Mouse (Mus musculus): ENCODE data around the gene Sesn3.
"Not testable (repeated sequence)": the region's sequence is repeated elsewhere in the genome, so short reads cannot be mapped to it uniquely, and the experiment has no call there.

The Sesn3 gene

DNA sequence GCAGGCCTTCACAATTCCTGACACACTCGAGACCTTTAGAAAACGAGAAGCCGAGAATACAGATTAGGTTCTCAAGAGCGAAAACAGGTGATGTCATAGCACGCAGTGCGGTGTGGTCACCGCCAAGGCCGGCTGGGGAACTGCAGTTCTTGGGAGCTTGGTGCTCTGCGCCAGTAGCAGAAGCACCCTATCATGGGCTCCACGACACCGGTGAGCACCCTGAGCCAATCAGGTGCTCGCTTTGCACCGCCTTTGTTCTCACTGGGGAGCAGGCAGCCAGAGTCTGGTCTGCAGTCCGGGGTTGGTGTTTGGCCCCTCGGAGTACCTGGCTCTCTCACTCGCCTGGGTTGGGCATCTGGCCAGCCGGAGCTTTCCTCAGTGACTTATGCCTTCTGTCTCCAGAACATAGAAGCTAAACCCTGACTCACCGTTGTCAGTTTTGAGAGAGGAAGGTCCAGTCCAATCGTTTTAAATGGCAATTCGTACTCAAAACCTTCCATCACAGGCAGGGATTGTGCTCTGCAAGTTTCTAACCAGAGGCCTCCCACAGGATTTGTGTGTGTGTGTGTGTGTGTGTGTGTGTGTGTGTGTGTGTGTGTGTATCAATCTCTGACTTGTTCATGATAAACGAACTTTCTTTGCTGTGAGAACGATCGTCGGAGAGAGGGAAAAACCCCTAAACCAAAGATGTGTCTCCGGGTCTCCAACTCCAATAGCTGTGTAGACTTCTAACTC lies at the start of gene Sesn3:
TSS of gene Sesn3 (plus strand) at position 82 of the 735 bp plus-strand sequence.
- Histone ChIP-seq H3K27me3 (ENCODE audit: control insufficient read depth, insufficient read depth, low read length, poor library complexity, severe bottlenecking) (no peaks in the 10 kb centered on the region), H3K36me3 (ENCODE audit: control insufficient read depth, insufficient read depth, low read length, poor library complexity, severe bottlenecking) (no peaks in the 10 kb centered on the region)
- DNase-seq (ENCODE audit: low read depth, low spot score) = peak; percentile 95

DNA sequence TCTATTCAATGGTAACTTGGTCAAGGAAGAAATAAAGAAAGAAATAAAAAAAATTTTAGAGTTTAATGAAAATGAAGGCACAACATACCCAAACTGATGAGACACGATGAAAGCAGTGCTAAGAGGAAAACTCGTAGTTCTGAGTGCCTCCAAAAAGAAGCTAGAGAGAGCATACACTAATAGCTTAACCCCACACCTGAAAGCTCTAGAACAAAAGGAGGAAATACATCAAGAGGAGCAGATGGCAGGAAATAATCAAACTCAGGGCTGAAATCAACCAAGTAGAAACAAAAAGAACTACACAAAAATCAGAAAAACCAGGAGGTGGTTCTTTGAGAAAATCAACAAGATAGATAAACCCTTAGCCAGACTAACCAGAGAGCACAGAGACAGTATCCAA lies 47.8 kb upstream of the Sesn3 start:
- H3K27me3 ChIP-seq (ENCODE audit: control insufficient read depth, insufficient read depth, low read length, poor library complexity, severe bottlenecking); H3K36me3 ChIP-seq (ENCODE audit: control insufficient read depth, insufficient read depth, low read length, poor library complexity, severe bottlenecking): not testable (repeated sequence)
- DNase-seq (ENCODE audit: low read depth, low spot score) = peak; percentile 51

DNA sequence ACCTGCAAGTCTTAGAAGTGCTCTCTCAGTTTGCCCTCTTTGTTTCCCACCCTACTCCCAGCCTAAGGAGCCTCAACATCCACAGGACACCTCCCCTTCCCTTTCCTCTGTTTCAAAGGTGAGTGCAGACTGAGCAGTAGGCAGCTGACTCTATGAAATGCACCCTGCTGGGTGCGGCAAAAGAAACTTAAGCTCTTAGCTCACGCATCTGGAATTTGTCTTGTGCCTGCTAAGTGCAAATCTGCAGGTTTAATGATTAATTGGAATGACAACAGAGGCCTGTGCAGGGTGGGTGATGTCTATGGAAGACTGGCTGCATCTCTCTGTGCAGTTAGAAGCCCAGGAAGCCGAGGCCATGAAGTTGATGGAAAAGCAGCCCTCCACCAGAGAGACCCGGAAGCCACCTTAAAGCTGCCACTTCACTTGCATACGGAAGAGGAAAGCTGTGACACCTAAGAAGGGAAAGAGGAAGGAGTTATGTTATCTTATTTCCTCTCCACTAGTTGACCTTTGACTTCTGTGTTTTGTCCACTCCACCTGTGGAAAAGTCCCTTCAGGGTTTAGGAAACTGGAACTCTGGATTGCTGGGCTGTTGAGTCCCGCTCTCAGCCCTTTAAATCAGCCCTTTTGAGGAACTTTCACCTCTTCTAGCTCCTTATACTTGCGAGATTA lies 41.0 kb upstream of the Sesn3 start:
- Histone ChIP-seq H3K27me3 (ENCODE audit: control insufficient read depth, insufficient read depth, low read length, poor library complexity, severe bottlenecking) (no peaks in the 10 kb centered on the region), H3K36me3 (ENCODE audit: control insufficient read depth, insufficient read depth, low read length, poor library complexity, severe bottlenecking) (no peaks in the 10 kb centered on the region)
- DNase-seq (ENCODE audit: low read depth, low spot score) = no peak

DNA sequence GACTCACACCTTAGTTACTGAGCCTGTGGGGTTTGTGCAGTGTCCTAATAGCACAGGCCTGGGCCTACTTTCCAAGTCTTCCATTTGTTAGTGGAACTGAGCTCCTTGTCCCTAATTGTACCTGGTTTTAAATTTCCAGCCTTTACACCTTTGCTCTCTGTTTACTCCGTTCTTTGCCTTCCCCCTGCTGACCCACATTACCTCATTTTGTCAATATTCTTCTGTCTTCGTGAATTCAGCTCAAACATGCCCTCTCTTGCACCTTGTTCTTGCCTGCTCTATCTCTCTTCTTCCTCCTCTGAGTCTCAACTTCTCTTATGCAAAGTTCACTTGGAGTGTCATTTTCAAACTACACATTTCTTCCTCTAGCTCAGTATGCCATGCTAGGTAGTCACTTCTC lies 39.6 kb upstream of the Sesn3 start:
- no peak for DNase-seq (ENCODE audit: low read depth, low spot score)
- no peaks in the 10 kb centered on the region for H3K36me3 ChIP-seq (ENCODE audit: control insufficient read depth, insufficient read depth, low read length, poor library complexity, severe bottlenecking)
- no peaks in the 10 kb centered on the region for H3K27me3 ChIP-seq (ENCODE audit: control insufficient read depth, insufficient read depth, low read length, poor library complexity, severe bottlenecking)

DNA sequence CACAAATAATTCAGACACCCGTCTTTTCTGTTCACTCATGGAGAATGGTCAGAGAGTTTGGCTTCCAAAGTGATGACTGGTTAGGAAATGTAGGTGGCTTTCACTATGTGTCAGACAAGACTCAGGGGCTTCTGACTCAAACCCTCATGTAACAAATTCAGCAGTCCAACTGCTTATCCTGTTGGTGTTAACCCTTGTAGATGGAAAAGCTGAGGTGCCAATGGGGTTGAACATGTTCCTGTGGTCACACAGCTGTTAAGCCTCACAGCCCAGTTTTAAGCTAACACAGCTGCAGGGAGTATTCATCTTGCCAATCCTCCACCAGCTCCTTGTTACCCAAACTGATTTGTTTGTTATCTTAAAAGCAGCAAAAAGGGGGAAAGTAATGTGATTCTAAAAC lies 33.9 kb upstream of the Sesn3 start:
- H3K27me3 ChIP-seq (ENCODE audit: control insufficient read depth, insufficient read depth, low read length, poor library complexity, severe bottlenecking); H3K36me3 ChIP-seq (ENCODE audit: control insufficient read depth, insufficient read depth, low read length, poor library complexity, severe bottlenecking); DNase-seq (ENCODE audit: low read depth, low spot score): not testable (repeated sequence)

DNA sequence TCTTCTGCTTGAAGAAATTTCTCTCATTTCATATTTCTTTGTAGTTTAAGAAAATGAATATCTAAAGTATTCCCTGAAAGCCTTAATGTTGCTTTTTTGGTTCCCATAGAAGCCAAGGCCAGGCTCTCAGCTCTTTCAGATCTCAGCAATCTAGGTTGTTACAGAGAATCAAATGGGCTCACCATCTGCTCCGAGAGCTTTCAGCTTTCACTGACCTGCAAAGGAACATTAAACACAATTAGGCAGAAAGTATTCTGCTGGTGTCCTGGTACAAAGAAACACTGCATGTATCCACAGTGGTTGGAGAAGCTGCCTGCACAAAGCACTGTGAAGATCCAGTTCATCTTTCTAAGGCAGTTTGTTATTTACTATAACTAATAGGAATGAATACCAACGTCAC lies 32.6 kb upstream of the Sesn3 start:
- H3K27me3 ChIP-seq (ENCODE audit: control insufficient read depth, insufficient read depth, low read length, poor library complexity, severe bottlenecking) = no peaks in the 10 kb centered on the region
- no peaks in the 10 kb centered on the region for H3K36me3 ChIP-seq (ENCODE audit: control insufficient read depth, insufficient read depth, low read length, poor library complexity, severe bottlenecking)
- DNase-seq (ENCODE audit: low read depth, low spot score) = no peak

DNA sequence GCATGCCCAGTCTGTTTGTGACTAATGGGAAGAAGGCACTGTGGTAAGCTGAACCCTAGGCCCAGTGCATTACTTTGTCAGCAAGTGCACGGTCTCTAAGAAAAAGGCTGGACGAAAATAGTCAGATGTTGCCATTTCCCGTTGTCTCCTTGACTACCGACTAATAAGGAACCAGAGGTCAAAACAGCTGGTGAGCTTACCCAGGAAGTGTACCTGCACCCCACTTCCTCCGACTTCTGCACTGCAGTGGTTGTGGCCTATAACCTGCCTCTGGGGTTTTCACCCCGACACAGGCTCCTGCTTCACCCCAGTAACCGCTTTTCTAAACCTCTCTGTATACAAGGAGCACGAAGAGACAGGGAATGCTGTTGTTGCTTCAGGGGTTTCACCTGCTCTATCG lies 30.3 kb upstream of the Sesn3 start:
- H3K36me3 ChIP-seq (ENCODE audit: control insufficient read depth, insufficient read depth, low read length, poor library complexity, severe bottlenecking) = no peaks in the 10 kb centered on the region
- DNase-seq (ENCODE audit: low read depth, low spot score) = peak; percentile 83
- H3K27me3 ChIP-seq (ENCODE audit: control insufficient read depth, insufficient read depth, low read length, poor library complexity, severe bottlenecking) = no peaks in the 10 kb centered on the region

DNA sequence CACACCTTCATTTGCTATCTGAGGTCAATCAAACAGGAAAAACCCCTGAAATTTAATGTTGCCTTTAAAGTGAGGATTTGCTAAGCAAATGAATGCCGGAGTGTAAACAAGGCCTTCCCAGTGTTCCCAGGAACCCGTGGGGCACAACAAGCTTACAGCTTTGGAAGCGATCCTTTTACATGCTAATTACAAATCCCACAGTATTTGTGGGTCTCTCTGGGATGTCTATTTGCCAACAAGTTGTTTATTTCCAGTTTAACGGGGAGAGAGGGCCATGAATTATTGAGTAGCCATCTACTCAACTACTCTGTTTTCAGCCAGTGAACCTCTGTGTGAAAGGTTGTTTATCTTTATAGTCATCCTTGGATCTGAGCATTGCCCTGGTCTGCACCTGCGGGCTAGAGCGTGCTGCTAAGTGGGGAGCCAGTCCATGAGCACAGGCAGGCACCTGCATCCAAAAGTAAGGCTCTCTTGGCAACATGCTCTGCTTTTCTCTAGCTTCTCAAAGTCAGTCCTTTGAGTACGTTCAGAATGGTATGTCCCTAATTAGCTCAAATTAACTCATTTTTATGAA lies 29.8 kb upstream of the Sesn3 start:
- no peak for DNase-seq (ENCODE audit: low read depth, low spot score)
- no peaks in the 10 kb centered on the region for H3K27me3 ChIP-seq (ENCODE audit: control insufficient read depth, insufficient read depth, low read length, poor library complexity, severe bottlenecking)

DNA sequence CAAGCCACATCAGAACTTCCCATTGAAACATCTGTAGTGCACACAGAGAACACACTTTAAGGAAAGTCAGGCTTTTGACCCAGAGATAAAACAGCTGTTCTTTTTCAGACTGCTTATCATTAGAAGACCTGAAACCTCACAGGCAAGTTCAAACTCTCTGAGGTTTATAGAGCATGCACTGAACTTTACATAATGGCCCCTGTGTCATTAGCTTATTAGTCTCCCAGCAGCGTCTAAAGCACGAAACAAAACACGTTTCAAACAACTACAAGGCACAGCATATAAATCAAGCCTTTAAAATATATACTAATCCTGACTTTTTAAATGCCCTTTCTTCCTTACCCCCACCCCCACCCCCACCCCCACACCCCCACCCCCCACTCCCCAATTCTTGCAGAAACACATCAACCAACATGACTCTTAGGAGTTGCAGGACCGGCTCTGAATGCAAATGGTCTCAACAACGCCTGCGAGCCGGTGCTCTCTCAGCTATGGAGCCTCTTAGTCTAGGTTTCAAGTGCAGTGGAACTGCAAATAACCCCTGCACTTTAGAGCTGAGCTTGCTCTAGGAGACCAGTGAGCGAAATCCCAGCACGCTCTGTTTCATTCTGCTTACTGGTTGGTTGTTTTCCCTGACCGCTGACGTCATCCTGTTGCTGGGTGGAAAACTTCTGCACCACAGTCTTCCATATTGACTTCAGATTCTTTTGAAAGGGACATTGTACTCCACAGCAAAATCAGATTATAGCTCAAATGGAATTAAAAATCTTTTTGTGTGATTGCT lies 28.7 kb upstream of the Sesn3 start:
- Histone ChIP-seq H3K27me3 (ENCODE audit: control insufficient read depth, insufficient read depth, low read length, poor library complexity, severe bottlenecking) (no peaks in the 10 kb centered on the region), H3K36me3 (ENCODE audit: control insufficient read depth, insufficient read depth, low read length, poor library complexity, severe bottlenecking) (no peaks in the 10 kb centered on the region)
- DNase-seq (ENCODE audit: low read depth, low spot score) = peak; percentile 18

More for the DNA sequence above, 29.8 kb upstream of the Sesn3 start:
- no peaks in the 10 kb centered on the region for H3K36me3 ChIP-seq (ENCODE audit: control insufficient read depth, insufficient read depth, low read length, poor library complexity, severe bottlenecking)

DNA sequence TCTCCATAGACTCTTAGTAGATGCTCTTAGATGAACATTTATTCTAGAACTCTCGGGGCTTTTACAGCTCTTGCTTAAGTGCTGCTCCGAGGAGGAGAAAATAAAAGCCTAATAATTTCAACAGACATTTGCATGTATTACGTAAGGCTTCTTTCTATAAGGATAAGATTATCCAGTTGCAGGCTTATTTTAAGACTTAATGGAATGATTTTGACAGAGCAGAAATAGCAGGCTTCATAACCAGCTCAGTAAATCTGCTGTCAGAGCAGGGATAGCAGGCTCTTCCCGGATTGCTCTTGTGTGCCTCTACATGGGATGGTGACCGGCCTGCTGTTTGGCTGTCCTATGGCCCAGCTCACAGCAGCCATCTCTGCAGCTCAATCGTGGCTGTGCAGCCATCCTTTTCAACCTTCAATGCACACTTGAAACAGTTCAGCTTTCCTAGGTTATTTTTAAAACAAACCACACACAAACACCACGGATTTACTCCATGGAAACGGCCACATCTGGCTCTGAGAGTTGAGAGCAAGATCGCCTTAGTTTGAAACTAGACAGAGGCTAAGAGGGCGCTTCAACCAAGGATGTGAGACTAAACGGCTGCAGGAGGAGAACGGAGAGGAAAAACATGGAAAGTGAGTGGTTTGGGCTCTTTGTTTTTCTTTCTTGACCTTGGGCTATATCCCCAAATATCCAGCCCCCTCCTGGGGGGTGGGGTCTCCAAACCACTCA lies 27.2 kb upstream of the Sesn3 start:
- DNase-seq (ENCODE audit: low read depth, low spot score) = no peak
- Histone ChIP-seq H3K36me3 (ENCODE audit: control insufficient read depth, insufficient read depth, low read length, poor library complexity, severe bottlenecking) (no peaks in the 10 kb centered on the region), H3K27me3 (ENCODE audit: control insufficient read depth, insufficient read depth, low read length, poor library complexity, severe bottlenecking) (no peaks in the 10 kb centered on the region)

DNA sequence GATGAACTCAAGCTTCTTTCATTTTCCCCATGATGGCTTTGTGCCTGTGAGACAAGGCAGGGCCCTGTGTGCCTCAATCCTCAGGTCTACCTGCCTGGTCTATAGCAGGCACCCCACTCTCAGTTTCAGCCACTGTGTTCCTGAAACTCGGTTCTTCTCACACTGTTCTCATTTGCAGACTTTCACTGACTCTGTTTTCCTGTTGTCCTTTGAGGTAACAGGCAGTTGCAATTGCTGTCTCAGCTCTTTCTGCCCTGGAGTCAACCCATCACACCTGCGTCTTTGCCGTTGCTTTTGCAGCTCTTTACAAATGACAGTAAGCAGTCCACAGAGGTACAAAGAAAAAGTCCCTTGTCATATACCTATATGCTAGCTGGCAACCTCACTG lies 26.7 kb upstream of the Sesn3 start:
- Histone ChIP-seq H3K27me3 (ENCODE audit: control insufficient read depth, insufficient read depth, low read length, poor library complexity, severe bottlenecking) (no peaks in the 10 kb centered on the region), H3K36me3 (ENCODE audit: control insufficient read depth, insufficient read depth, low read length, poor library complexity, severe bottlenecking) (no peaks in the 10 kb centered on the region)
- no peak for DNase-seq (ENCODE audit: low read depth, low spot score)

DNA sequence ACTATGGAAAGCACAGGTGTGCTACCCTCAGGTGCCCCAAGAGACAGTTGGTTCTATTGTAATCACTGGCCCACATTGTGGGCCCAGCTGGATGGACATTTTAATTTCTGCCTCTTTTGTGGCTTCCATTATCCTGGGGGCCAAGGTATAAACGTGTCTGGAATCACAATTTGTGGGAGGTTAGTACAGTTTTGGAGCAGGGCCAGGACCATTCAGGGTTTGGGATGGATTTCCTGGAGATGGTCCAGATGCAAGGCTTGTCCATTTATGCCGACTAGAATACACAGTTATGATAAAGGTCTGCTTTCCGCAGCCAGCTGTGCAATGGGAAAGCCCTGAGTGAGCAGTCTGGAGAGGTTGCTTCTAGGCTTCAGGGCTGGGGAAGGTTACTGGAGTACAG lies 13.7 kb upstream of the Sesn3 start:
- no peaks in the 10 kb centered on the region for H3K36me3 ChIP-seq (ENCODE audit: control insufficient read depth, insufficient read depth, low read length, poor library complexity, severe bottlenecking)
- DNase-seq (ENCODE audit: low read depth, low spot score) = no peak
- no peaks in the 10 kb centered on the region for H3K27me3 ChIP-seq (ENCODE audit: control insufficient read depth, insufficient read depth, low read length, poor library complexity, severe bottlenecking)

DNA sequence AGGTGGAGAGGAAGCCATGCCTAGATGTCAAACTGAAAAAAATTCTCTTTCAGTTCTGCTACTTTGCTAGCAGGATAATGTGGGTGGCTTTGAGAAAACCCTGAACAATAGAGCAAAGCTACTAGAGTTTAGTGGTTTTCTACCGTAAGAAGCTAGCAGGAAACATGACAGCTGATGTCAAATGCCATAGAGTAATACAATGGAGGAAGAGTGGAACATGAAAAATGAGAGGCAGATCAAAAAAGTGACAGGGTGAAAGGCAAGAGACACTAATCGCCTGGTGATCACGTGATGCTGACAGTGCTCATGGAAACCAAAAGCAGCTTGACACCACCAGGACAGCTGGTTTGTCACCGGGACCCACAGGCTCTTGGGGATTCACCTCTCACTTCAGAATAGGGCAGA lies 12.3 kb upstream of the Sesn3 start:
- no peaks in the 10 kb centered on the region for H3K27me3 ChIP-seq (ENCODE audit: control insufficient read depth, insufficient read depth, low read length, poor library complexity, severe bottlenecking)
- peak; percentile 71 for DNase-seq (ENCODE audit: low read depth, low spot score)
- no peaks in the 10 kb centered on the region for H3K36me3 ChIP-seq (ENCODE audit: control insufficient read depth, insufficient read depth, low read length, poor library complexity, severe bottlenecking)

DNA sequence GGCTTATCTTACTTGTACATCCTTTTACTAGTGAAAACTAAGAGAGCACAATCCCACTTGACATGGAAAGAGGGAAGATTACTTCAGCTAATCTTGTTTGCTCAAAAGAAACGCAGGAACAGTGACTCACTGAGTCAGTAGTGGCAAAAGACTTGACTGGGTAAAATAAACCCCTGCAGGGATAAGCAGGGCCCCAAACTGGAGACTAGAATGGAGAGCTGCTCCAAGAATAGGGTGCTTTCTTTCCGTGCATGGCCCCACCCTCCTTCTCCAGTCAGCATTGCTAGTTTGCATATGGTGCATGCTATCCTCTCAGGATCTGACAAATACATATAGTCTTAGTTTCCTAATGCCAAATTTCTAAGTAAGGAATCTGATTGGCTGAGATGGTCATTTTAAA lies 8.4 kb upstream of the Sesn3 start:
- no peaks in the 10 kb centered on the region for H3K27me3 ChIP-seq (ENCODE audit: control insufficient read depth, insufficient read depth, low read length, poor library complexity, severe bottlenecking)
- no peak for DNase-seq (ENCODE audit: low read depth, low spot score)
- no peaks in the 10 kb centered on the region for H3K36me3 ChIP-seq (ENCODE audit: control insufficient read depth, insufficient read depth, low read length, poor library complexity, severe bottlenecking)

Measured in splenic B cell, adult 2 months (primary cell).